Mouse (Mus musculus): ENCODE data around the gene Zfp513. TPM values are rescaled to one million over a fixed set of nuclear protein-coding genes. Genes with fewer than 3 reads are reported as not detected.

Gene Zfp513
- total and polyA plus RNA-seq, 3 experiments: 3.6 to 10.2 (median 7.4) TPM

- DNase-seq (ENCODE audit: extremely low read depth): peak; percentile 40
- TF ChIP-seq SMC3 (IDR thresholded peaks at IDR 0.05; ENCODE audit: low read depth, low read length) (no peak), CHD2 (IDR thresholded peaks at IDR 0.05; ENCODE audit: low read length) (peak; percentile 19; the same call in 1 of the 2 replicates), MYC (IDR thresholded peaks at IDR 0.05; ENCODE audit: low read depth, low read length) (0 out of 2 replicates have a peak, but pooled peaks have one; percentile 10), EP300 (IDR thresholded peaks at IDR 0.05; ENCODE audit: low read length) (no peak), TCF12 (IDR thresholded peaks at IDR 0.05; ENCODE audit: low read depth, low read length) (0 out of 2 replicates have a peak, but pooled peaks have one; percentile 30), POLR2A (IDR thresholded peaks at IDR 0.05; ENCODE audit: low read depth, low read length) (peak; percentile 39; the same call in 1 of the 2 replicates), POLR2AphosphoS2 (IDR thresholded peaks at IDR 0.05; ENCODE audit: low read depth, low read length) (peak; percentile 63; the same call in 1 of the 2 replicates), USF2 (conservative IDR thresholded peaks at IDR 0.05; ENCODE audit: low read depth, low read length) (no peak), MXI1 (IDR thresholded peaks at IDR 0.05; ENCODE audit: low read depth, low read length) (peak; percentile 35; the same call in 1 of the 2 replicates), NRF1 (IDR thresholded peaks at IDR 0.05; ENCODE audit: low read depth, low read length) (peak; percentile 52), ELF1 (IDR thresholded peaks at IDR 0.05; ENCODE audit: low read depth, low read length) (peak; percentile 12; the same call in 1 of the 2 replicates), MAZ (IDR thresholded peaks at IDR 0.05; ENCODE audit: low read depth, low read length) (0 out of 2 replicates have a peak, but pooled peaks have one; percentile 49)
- in situ Hi-C loops (cut with MboI; ENCODE audit: low pct_ligation_motif_present, low pct_unique_long_range_greater_than_20kb, low sequenced_read_pairs) (no loop called here), dilution Hi-C loops (cut with MboI; ENCODE audit: extremely low pct_ligation_motif_present, extremely low pct_unique_long_range_greater_than_20kb, low sequenced_read_pairs) (no loop called here)
- Histone ChIP-seq H3K27ac (ENCODE audit: insufficient read depth, low read depth) (no peak within 1 kb of the TSS), H3K4me3 (replicated peaks in 1 of 3; ENCODE audit: low read depth in 2 of 3, low read length in 2 of 3, poor library complexity in 1 of 3) (peak within 1 kb of the TSS; percentile 30 to 60 (median 54)), H3K4me1 (ENCODE audit: control insufficient read depth in 1 of 2, insufficient read depth in 2 of 2) (peaks cover 0 to 11% of the 10 kb centered on the region in 2 experiments; a peak in 1 of 4 replicates), H3K27me3 (replicated peaks) (no peaks in the 10 kb centered on the region), H3K9ac (ENCODE audit: insufficient read depth, low read depth) (no peak within 1 kb of the TSS), H3K4me2 (ENCODE audit: insufficient read depth, low read depth, poor library complexity, severe bottlenecking) (peak within 1 kb of the TSS; percentile 30; the same call in 1 of the 2 replicates), H3K36me3 (replicated peaks in 1 of 2; ENCODE audit: control insufficient read depth in 1 of 2, insufficient read depth in 1 of 2, low read length in 1 of 2) (peaks cover 72 to 93% of the 10 kb centered on the region in 2 experiments), H3K79me2 (replicated peaks; ENCODE audit: control insufficient read depth, extremely low read depth, insufficient read depth, poor library complexity, severe bottlenecking) (no peaks in the 10 kb centered on the region), H3K9me3 (replicated peaks; ENCODE audit: low read length) (no peaks in the 10 kb centered on the region)
Observed at GRCm38 (mm10) chr5:31251541-31252101, 49.5 kb upstream of the Zfp513 start, which contains the start of gene Krtcap3. Krtcap3 (plus strand) TSS chr5:31251691.

- in situ Hi-C loops (cut with MboI; ENCODE audit: low pct_ligation_motif_present, low pct_unique_long_range_greater_than_20kb, low sequenced_read_pairs) (no loop called here), dilution Hi-C loops (cut with MboI; ENCODE audit: extremely low pct_ligation_motif_present, extremely low pct_unique_long_range_greater_than_20kb, low sequenced_read_pairs) (no loop called here)
- TF ChIP-seq E2F4 (IDR thresholded peaks at IDR 0.05; ENCODE audit: insufficient replicate concordance, low read depth, low read length) (no peak), TBP (conservative IDR thresholded peaks at IDR 0.05; ENCODE audit: low read depth, low read length) (no peak), PAX5 (IDR thresholded peaks at IDR 0.05; ENCODE audit: low read length) (no peak), JUND (conservative IDR thresholded peaks at IDR 0.05; ENCODE audit: low read depth, low read length) (no peak), ETS1 (conservative IDR thresholded peaks at IDR 0.05; ENCODE audit: low read depth, low read length) (no peak), CHD1 (IDR thresholded peaks at IDR 0.05; ENCODE audit: low read depth, low read length) (no peak), MAFK (IDR thresholded peaks at IDR 0.05; ENCODE audit: insufficient replicate concordance, low read length) (no peak), MAZ (IDR thresholded peaks at IDR 0.05; ENCODE audit: low read depth, low read length) (no peak), MEF2A (IDR thresholded peaks at IDR 0.05; ENCODE audit: borderline replicate concordance, low read depth, low read length) (no peak), IRF4 (IDR thresholded peaks at IDR 0.05; ENCODE audit: low read depth, low read length) (no peak), TCF12 (IDR thresholded peaks at IDR 0.05; ENCODE audit: low read depth, low read length) (no peak), HCFC1 (IDR thresholded peaks at IDR 0.05; ENCODE audit: low read depth, low read length) (no peak), BHLHE40 (IDR thresholded peaks at IDR 0.05; ENCODE audit: low read depth, low read length) (no peak), ELF1 (IDR thresholded peaks at IDR 0.05; ENCODE audit: low read depth, low read length) (no peak), NELFE (IDR thresholded peaks at IDR 0.05; ENCODE audit: low read depth, low read length) (no peak), RCOR1 (conservative IDR thresholded peaks at IDR 0.05; ENCODE audit: low read depth, low read length) (no peak)
- H3K27ac ChIP-seq (ENCODE audit: insufficient read depth, low read depth): no peak overlapping the region
- H3K27me3 ChIP-seq (replicated peaks): no peaks in the 10 kb centered on the region
- no peak overlapping the region for H3K9ac ChIP-seq (ENCODE audit: insufficient read depth, low read depth)
- no peaks in the 10 kb centered on the region for H3K9me3 ChIP-seq (replicated peaks; ENCODE audit: low read length)
- H3K36me3 ChIP-seq (replicated peaks in 1 of 2; ENCODE audit: control insufficient read depth in 1 of 2, insufficient read depth in 1 of 2, low read length in 1 of 2): peaks cover 76 to 97% of the 10 kb centered on the region in 2 experiments
- H3K4me1 ChIP-seq (ENCODE audit: control insufficient read depth in 1 of 2, insufficient read depth in 2 of 2): peaks cover 0 to 11% of the 10 kb centered on the region in 2 experiments; a peak in 1 of 4 replicates
- no peak for DNase-seq (ENCODE audit: extremely low read depth)
- no peak overlapping the region for H3K4me3 ChIP-seq (replicated peaks in 1 of 3; ENCODE audit: low read depth in 2 of 3, low read length in 2 of 3, poor library complexity in 1 of 3)
- H3K79me2 ChIP-seq (replicated peaks; ENCODE audit: control insufficient read depth, extremely low read depth, insufficient read depth, poor library complexity, severe bottlenecking): no peaks in the 10 kb centered on the region
- H3K4me2 ChIP-seq (ENCODE audit: insufficient read depth, low read depth, poor library complexity, severe bottlenecking): no peak overlapping the region
Observed at GRCm38 (mm10) chr5:31250716-31251115, 48.6 kb upstream of the Zfp513 start.

All from CH12.LX (cell line).